Mouse (Mus musculus): ENCODE measurements around the gene Gprin3.

DNA sequence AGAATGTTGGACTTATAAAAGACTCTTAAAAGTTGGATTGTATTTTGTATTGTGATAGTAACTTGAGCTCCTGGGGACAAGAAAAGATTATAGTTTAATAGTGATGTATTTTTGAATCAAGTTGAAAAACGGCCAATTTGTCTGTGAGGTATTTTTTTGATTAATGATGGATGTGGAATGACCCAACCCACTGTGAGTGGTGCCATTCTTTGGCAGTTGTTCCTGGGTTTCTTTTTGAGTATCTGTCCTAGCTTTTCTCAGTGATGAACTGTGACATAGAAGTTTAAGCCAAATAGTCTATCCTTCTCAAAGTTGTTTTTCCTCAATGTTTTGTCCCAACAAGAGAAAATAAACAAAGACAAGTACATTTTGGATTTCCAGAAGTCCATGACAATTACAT lies 7.0 kb upstream of the Gprin3 start:
- TF ChIP-seq CTCF (IDR thresholded peaks at IDR 0.05; ENCODE audit: borderline replicate concordance, insufficient read depth, low read depth, low read length) (no peak), POLR2A (IDR thresholded peaks at IDR 0.05; ENCODE audit: borderline replicate concordance, insufficient read depth, low read length) (no peak)

All from cerebellum, adult 2 months (tissue).